Mouse (Mus musculus): Measurements from ENCODE around the gene Tma7. TPM values are rescaled to one million over a fixed set of nuclear protein-coding genes. Genes with fewer than 3 reads are reported as not detected.

Tma7 gene
- polyA plus RNA-seq, 1 experiment from 2014 or later, result 683 TPM

- no peak overlapping the region for H3K9ac ChIP-seq (ENCODE audit: low read depth, low read length)
- no peaks in the 10 kb centered on the region for H3K27me3 ChIP-seq (replicated peaks; ENCODE audit: control insufficient read depth, insufficient read depth, low read length)
- no peaks in the 10 kb centered on the region; the same call in 1 of the 2 replicates for H3K4me1 ChIP-seq (replicated peaks; ENCODE audit: control insufficient read depth, insufficient read depth, low read length)
- no peak overlapping the region for H3K4me3 ChIP-seq (ENCODE audit: low read depth, low read length)
- H3K27ac ChIP-seq (ENCODE audit: low read depth, low read length), result no peak overlapping the region
- peaks cover 6% of the 10 kb centered on the region; the same call in 1 of the 2 replicates for H3K36me3 ChIP-seq (ENCODE audit: control insufficient read depth, insufficient read depth)
- no peaks in the 10 kb centered on the region for H3K9me3 ChIP-seq (ENCODE audit: control insufficient read depth)
- WGBS, result 87% methylated on average over 20 of the region's 20 CpGs
- TF ChIP-seq CTCF (IDR thresholded peaks at IDR 0.05; ENCODE audit: low read depth), result no peak
- no peak for ATAC-seq
- no peak overlapping the region for H3K4me2 ChIP-seq (replicated peaks; ENCODE audit: low read depth)
These were observed 18.0 kb upstream of the Tma7 start for GRCm38 (mm10) chr9:109100307-109100928.

GRCm38 (mm10) chr9:109098969-109099368 lies 16.6 kb upstream of the Tma7 start:
- ATAC-seq, result no peak
- H3K36me3 ChIP-seq (ENCODE audit: control insufficient read depth, insufficient read depth), result peaks cover 3% of the 10 kb centered on the region; the same call in 1 of the 2 replicates
- 30% methylated on average over 6 of the region's 6 CpGs for WGBS
- H3K9ac ChIP-seq (ENCODE audit: low read depth, low read length), result no peak overlapping the region
- no peaks in the 10 kb centered on the region for H3K27me3 ChIP-seq (replicated peaks; ENCODE audit: control insufficient read depth, insufficient read depth, low read length)
- H3K4me1 ChIP-seq (replicated peaks; ENCODE audit: control insufficient read depth, insufficient read depth, low read length), result peaks cover 5% of the 10 kb centered on the region; the same call in 1 of the 2 replicates
- H3K4me2 ChIP-seq (replicated peaks; ENCODE audit: low read depth), result no peak overlapping the region
- H3K9me3 ChIP-seq (ENCODE audit: control insufficient read depth), result no peaks in the 10 kb centered on the region
- no peak overlapping the region for H3K4me3 ChIP-seq (ENCODE audit: low read depth, low read length)
- no peak overlapping the region for H3K27ac ChIP-seq (ENCODE audit: low read depth, low read length)
- TF ChIP-seq CTCF (IDR thresholded peaks at IDR 0.05; ENCODE audit: low read depth), result no peak

- no peak for TF ChIP-seq CTCF (IDR thresholded peaks at IDR 0.05; ENCODE audit: low read depth)
- 80% methylated on average over 8 of the region's 8 CpGs for WGBS
- Histone ChIP-seq H3K36me3 (ENCODE audit: control insufficient read depth, insufficient read depth) (peaks cover 3% of the 10 kb centered on the region; the same call in 1 of the 2 replicates), H3K4me1 (replicated peaks; ENCODE audit: control insufficient read depth, insufficient read depth, low read length) (peaks cover 6% of the 10 kb centered on the region; the same call in 1 of the 2 replicates), H3K9me3 (ENCODE audit: control insufficient read depth) (no peaks in the 10 kb centered on the region), H3K9ac (ENCODE audit: low read depth, low read length) (no peak overlapping the region), H3K27me3 (replicated peaks; ENCODE audit: control insufficient read depth, insufficient read depth, low read length) (no peaks in the 10 kb centered on the region), H3K4me3 (ENCODE audit: low read depth, low read length) (no peak overlapping the region), H3K4me2 (replicated peaks; ENCODE audit: low read depth) (no peak overlapping the region), H3K27ac (ENCODE audit: low read depth, low read length) (no peak overlapping the region)
- no peak for ATAC-seq
These were observed 16.0 kb upstream of the Tma7 start for GRCm38 (mm10) chr9:109098366-109098765.

- Histone ChIP-seq H3K27me3 (replicated peaks; ENCODE audit: control insufficient read depth, insufficient read depth, low read length) (no peaks in the 10 kb centered on the region), H3K4me2 (replicated peaks; ENCODE audit: low read depth) (0 out of 2 replicates have a peak overlapping the region, but pooled peaks have one; percentile 9), H3K9ac (ENCODE audit: low read depth, low read length) (no peak overlapping the region), H3K4me3 (ENCODE audit: low read depth, low read length) (no peak overlapping the region), H3K4me1 (replicated peaks; ENCODE audit: control insufficient read depth, insufficient read depth, low read length) (peaks cover 6% of the 10 kb centered on the region; the same call in 1 of the 2 replicates), H3K9me3 (ENCODE audit: control insufficient read depth) (no peaks in the 10 kb centered on the region), H3K36me3 (ENCODE audit: control insufficient read depth, insufficient read depth) (peaks cover 3% of the 10 kb centered on the region; the same call in 1 of the 2 replicates), H3K27ac (ENCODE audit: low read depth, low read length) (no peak overlapping the region)
- ATAC-seq, result no peak
- TF ChIP-seq CTCF (IDR thresholded peaks at IDR 0.05; ENCODE audit: low read depth), result no peak
- 59% methylated on average over 5 of the region's 5 CpGs for WGBS
These were observed 15.4 kb upstream of the Tma7 start for GRCm38 (mm10) chr9:109097831-109098230.

- Histone ChIP-seq H3K4me2 (replicated peaks; ENCODE audit: low read depth) (0 out of 2 replicates have a peak overlapping the region, but pooled peaks have one; percentile 98), H3K9ac (ENCODE audit: low read depth, low read length) (no peak overlapping the region), H3K9me3 (ENCODE audit: control insufficient read depth) (no peaks in the 10 kb centered on the region), H3K36me3 (ENCODE audit: control insufficient read depth, insufficient read depth) (peaks cover 3% of the 10 kb centered on the region; the same call in 1 of the 2 replicates), H3K27ac (ENCODE audit: low read depth, low read length) (no peak overlapping the region; the same call in 1 of the 2 replicates), H3K4me3 (ENCODE audit: low read depth, low read length) (no peak overlapping the region), H3K27me3 (replicated peaks; ENCODE audit: control insufficient read depth, insufficient read depth, low read length) (no peaks in the 10 kb centered on the region), H3K4me1 (replicated peaks; ENCODE audit: control insufficient read depth, insufficient read depth, low read length) (peaks cover 6% of the 10 kb centered on the region; the same call in 1 of the 2 replicates)
- WGBS, result 40% methylated on average over 6 of the region's 6 CpGs
- TF ChIP-seq CTCF (IDR thresholded peaks at IDR 0.05; ENCODE audit: low read depth), result no peak
- ATAC-seq, result no peak
These were observed 14.9 kb upstream of the Tma7 start for GRCm38 (mm10) chr9:109097291-109097690.

GRCm38 (mm10) chr9:109096856-109097255 lies 14.5 kb upstream of the Tma7 start:
- Histone ChIP-seq H3K27me3 (replicated peaks; ENCODE audit: control insufficient read depth, insufficient read depth, low read length) (no peaks in the 10 kb centered on the region), H3K9ac (ENCODE audit: low read depth, low read length) (no peak overlapping the region), H3K4me1 (replicated peaks; ENCODE audit: control insufficient read depth, insufficient read depth, low read length) (peaks cover 6% of the 10 kb centered on the region; the same call in 1 of the 2 replicates), H3K36me3 (ENCODE audit: control insufficient read depth, insufficient read depth) (peaks cover 5% of the 10 kb centered on the region), H3K4me3 (ENCODE audit: low read depth, low read length) (no peak overlapping the region), H3K4me2 (replicated peaks; ENCODE audit: low read depth) (peak overlapping the region; percentile 98), H3K27ac (ENCODE audit: low read depth, low read length) (no peak overlapping the region), H3K9me3 (ENCODE audit: control insufficient read depth) (no peaks in the 10 kb centered on the region)
- 43% methylated on average over 6 of the region's 6 CpGs for WGBS
- no peak for TF ChIP-seq CTCF (IDR thresholded peaks at IDR 0.05; ENCODE audit: low read depth)
- ATAC-seq, result no peak
